Mouse (Mus musculus) bone marrow, adult 2 months (tissue): ENCODE data around the gene Cpa2.

ENCODE experiments used
- CTCF ChIP-seq: fragments of 200-500 bp; IDR thresholded peaks from 2 replicates; pipeline ENCODE4 v1.5.1; 2011; ENCODE audit warnings: low read length, control low read depth; ENCODE audit not compliant: control insufficient read depth, insufficient read depth
- POLR2A ChIP-seq: fragments of 200-500 bp; IDR thresholded peaks from 2 replicates; pipeline ENCODE4 v1.6.1; 2011; ENCODE audit warnings: low read depth, mild to moderate bottlenecking, control low read depth, low read length, borderline replicate concordance; ENCODE audit not compliant: control insufficient read depth

DNA sequence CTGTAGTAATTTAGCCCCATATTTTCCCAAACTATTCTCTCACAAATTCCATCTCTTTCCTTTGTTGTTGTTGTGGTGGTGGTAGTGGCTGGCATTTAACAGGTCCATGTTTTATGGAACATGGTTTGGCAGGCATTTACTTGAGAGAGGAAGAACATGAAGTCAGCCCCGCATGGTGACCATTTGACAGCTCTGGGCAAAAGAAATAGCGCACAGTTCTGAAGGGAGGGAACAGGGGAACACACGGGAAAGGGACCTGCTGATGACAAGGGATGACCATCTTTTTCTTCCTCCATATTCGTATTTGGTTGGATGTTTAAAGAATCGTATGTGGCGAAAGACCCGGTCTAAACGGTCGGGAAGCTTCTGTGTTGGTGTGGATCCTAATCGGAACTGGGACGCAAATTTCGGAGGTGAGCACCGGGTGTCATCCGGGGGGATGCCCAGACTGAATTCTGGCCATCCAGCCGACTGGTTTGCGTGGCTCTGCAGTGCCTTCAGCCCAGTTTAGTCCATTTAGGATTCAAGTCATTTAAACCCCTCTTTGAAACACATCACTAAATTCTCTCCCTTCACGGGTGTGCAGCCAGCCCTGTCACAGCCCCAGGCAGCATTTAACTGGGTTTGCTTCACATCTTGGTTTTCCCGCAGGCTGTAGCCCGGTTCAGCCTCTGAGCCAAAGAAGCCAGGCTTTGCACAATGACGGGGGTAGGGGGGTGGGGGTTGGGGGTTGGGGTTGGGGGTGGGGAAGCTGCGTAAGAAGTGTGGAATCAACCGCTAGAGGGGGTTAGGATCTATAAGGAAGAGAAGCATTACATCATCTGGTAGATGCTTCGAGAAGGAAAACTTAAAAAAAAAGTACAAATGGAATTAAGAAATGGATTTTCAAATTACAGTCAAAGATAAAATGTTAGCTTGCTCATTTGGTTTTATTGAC, 10.5 kb downstream of the Cpa2 start:
- TF ChIP-seq CTCF = no peak
- TF ChIP-seq POLR2A = no peak
